Mouse (Mus musculus): Measurements from ENCODE around the gene Ppp1ca. TPM values are rescaled to one million over a fixed set of nuclear protein-coding genes. Genes with fewer than 3 reads are reported as not detected.

Ppp1ca gene
- polyA plus RNA-seq, 1 experiment: 295 TPM

DNA sequence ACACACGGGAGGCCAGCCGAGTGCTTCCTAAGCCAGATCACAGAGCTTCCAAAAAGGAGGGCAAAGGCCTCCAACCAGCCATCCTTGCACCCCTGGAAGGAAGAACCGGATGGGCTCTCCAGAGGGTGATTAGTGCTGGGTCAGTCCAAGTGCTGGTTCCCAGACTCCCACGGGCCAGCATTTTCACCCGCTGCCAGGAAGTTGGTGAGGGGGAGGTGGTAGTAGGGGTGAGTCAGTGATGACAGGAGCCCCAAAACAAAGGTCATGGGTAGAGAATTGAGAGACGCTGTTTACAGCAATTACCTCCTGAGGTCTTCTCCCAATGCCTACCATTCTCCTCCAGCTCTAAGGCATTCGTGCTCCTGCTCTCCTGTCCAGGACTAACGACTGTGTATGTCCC lies 38.5 kb downstream of the Ppp1ca start:
- Histone ChIP-seq H3K36me3 (ENCODE audit: control insufficient read depth, insufficient read depth, low read length, poor library complexity, severe bottlenecking) (no peaks in the 10 kb centered on the region), H3K27ac (ENCODE audit: insufficient read depth, low read length) (no peak overlapping the region), H3K9ac (ENCODE audit: low read depth, poor library complexity, severe bottlenecking) (no peak overlapping the region), H3K9me3 (replicated peaks; ENCODE audit: control insufficient read depth, insufficient read depth, low read length, poor library complexity, severe bottlenecking) (no peaks in the 10 kb centered on the region), H3K27me3 (ENCODE audit: control insufficient read depth, insufficient read depth, low read length, poor library complexity, severe bottlenecking) (no peaks in the 10 kb centered on the region), H3K4me3 (ENCODE audit: low read depth, low read length) (no peak overlapping the region), H3K4me1 (ENCODE audit: control insufficient read depth, insufficient read depth, low read length) (no peaks in the 10 kb centered on the region)
- TF ChIP-seq CTCF (IDR thresholded peaks at IDR 0.05; ENCODE audit: low read depth, low read length) (no peak), POLR2A (IDR thresholded peaks at IDR 0.05; ENCODE audit: insufficient read depth, low read length) (no peak), EP300 (IDR thresholded peaks at IDR 0.05; ENCODE audit: insufficient read depth, low read depth, low read length) (no peak)

DNA sequence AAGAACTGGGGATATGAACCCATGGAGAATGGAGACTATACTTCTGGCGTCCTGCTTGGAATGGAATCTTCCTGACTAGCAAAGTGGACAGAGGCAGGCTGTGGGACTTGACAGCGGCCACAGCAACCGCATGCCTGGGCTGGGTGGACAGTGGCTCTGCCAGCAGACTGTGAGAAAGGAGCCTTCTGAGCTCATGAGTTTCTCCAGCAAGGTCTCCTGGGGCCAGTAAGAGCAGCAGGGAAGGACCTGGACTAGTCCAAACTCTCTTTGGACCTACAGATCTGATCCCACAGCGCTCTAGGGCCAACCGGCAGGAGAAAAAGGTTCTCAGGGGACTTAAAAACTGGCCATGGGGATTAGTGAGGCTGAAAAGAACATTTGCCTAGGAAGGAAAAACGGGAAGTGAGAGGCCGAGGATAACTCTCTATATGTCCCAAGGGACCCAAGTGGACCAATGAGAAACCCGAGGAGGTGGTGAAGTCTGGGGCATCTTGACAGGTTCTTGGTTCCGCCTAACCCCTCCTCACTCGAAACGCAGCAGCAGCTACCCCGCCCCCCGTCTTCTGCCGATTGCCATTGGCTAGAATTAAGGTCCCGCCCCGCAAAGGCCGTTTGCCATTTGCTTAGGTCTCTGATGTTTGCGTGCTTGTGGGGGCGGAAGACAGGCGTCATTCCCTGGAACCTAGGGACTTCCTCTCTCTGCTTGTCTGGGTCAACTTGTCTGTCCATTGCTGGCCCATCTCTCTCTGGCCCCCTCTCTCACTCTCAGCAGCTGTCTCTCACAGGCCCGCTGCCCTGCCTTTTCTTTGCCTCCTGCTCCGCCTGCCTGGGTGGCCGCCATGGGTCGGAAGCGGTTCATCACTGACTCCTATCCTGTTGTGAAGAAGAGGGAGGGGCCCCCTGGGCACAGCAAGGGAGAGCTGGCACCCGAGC lies 39.7 kb downstream of the Ppp1ca start, which contains the start of gene Pold4:
TSS of gene Pold4 (plus strand) at position 647 of the 933 bp plus-strand sequence.
- Histone ChIP-seq H3K27me3 (ENCODE audit: control insufficient read depth, insufficient read depth, low read length, poor library complexity, severe bottlenecking) (no peaks in the 10 kb centered on the region), H3K4me3 (ENCODE audit: low read depth, low read length) (peak within 1 kb of the TSS; percentile 96), H3K4me1 (ENCODE audit: control insufficient read depth, insufficient read depth, low read length) (no peaks in the 10 kb centered on the region), H3K9ac (ENCODE audit: low read depth, poor library complexity, severe bottlenecking) (peak within 1 kb of the TSS; percentile 41; the same call in 1 of the 2 replicates), H3K9me3 (replicated peaks; ENCODE audit: control insufficient read depth, insufficient read depth, low read length, poor library complexity, severe bottlenecking) (no peaks in the 10 kb centered on the region), H3K27ac (ENCODE audit: insufficient read depth, low read length) (no peak within 1 kb of the TSS), H3K36me3 (ENCODE audit: control insufficient read depth, insufficient read depth, low read length, poor library complexity, severe bottlenecking) (no peaks in the 10 kb centered on the region)
- TF ChIP-seq EP300 (IDR thresholded peaks at IDR 0.05; ENCODE audit: insufficient read depth, low read depth, low read length) (no peak), POLR2A (IDR thresholded peaks at IDR 0.05; ENCODE audit: insufficient read depth, low read length) (no peak), CTCF (IDR thresholded peaks at IDR 0.05; ENCODE audit: low read depth, low read length) (no peak)

- Histone ChIP-seq H3K4me1 (ENCODE audit: control insufficient read depth, insufficient read depth, low read length) (no peaks in the 10 kb centered on the region), H3K9me3 (replicated peaks; ENCODE audit: control insufficient read depth, insufficient read depth, low read length, poor library complexity, severe bottlenecking) (no peaks in the 10 kb centered on the region), H3K36me3 (ENCODE audit: control insufficient read depth, insufficient read depth, low read length, poor library complexity, severe bottlenecking) (no peaks in the 10 kb centered on the region), H3K9ac (ENCODE audit: low read depth, poor library complexity, severe bottlenecking) (0 out of 2 replicates have a peak overlapping the region, but pooled peaks have one; percentile 41), H3K27ac (ENCODE audit: insufficient read depth, low read length) (no peak overlapping the region), H3K4me3 (ENCODE audit: low read depth, low read length) (peak overlapping the region; percentile 96), H3K27me3 (ENCODE audit: control insufficient read depth, insufficient read depth, low read length, poor library complexity, severe bottlenecking) (no peaks in the 10 kb centered on the region)
- TF ChIP-seq POLR2A (IDR thresholded peaks at IDR 0.05; ENCODE audit: insufficient read depth, low read length): no peak
- no peak for TF ChIP-seq EP300 (IDR thresholded peaks at IDR 0.05; ENCODE audit: insufficient read depth, low read depth, low read length)
- no peak for TF ChIP-seq CTCF (IDR thresholded peaks at IDR 0.05; ENCODE audit: low read depth, low read length)
Measured at GRCm38 (mm10) chr19:4232186-4232572, 40.3 kb downstream of the Ppp1ca start.

GRCm38 (mm10) chr19:4232651-4233050 lies 40.8 kb downstream of the Ppp1ca start:
- no peaks in the 10 kb centered on the region for H3K27me3 ChIP-seq (ENCODE audit: control insufficient read depth, insufficient read depth, low read length, poor library complexity, severe bottlenecking)
- H3K4me3 ChIP-seq (ENCODE audit: low read depth, low read length): no peak overlapping the region
- no peak overlapping the region for H3K9ac ChIP-seq (ENCODE audit: low read depth, poor library complexity, severe bottlenecking)
- TF ChIP-seq CTCF (IDR thresholded peaks at IDR 0.05; ENCODE audit: low read depth, low read length): no peak
- no peak for TF ChIP-seq POLR2A (IDR thresholded peaks at IDR 0.05; ENCODE audit: insufficient read depth, low read length)
- no peak for TF ChIP-seq EP300 (IDR thresholded peaks at IDR 0.05; ENCODE audit: insufficient read depth, low read depth, low read length)
- H3K36me3 ChIP-seq (ENCODE audit: control insufficient read depth, insufficient read depth, low read length, poor library complexity, severe bottlenecking): no peaks in the 10 kb centered on the region
- no peaks in the 10 kb centered on the region for H3K4me1 ChIP-seq (ENCODE audit: control insufficient read depth, insufficient read depth, low read length)
- no peak overlapping the region for H3K27ac ChIP-seq (ENCODE audit: insufficient read depth, low read length)
- H3K9me3 ChIP-seq (replicated peaks; ENCODE audit: control insufficient read depth, insufficient read depth, low read length, poor library complexity, severe bottlenecking): no peaks in the 10 kb centered on the region

DNA sequence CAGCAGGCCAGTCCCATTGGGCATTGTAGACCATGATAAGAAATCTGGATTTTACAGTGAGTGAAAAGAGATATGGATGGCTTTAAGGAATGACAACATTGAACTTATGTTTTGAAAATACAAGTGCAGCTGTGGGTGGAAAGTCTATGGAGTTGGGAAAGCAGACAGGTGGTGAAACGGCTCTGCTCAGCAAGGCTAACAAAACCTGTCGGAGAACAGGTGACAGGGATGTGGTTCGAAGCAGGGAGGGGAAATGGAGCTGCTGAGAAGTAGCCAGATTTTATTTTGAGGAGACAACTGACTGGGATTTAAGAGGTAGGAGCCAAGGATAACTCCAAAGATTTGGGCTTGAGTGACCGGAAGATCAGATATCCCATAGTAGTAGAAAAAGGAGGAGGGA lies 42.7 kb downstream of the Ppp1ca start:
- Histone ChIP-seq H3K9ac (ENCODE audit: low read depth, poor library complexity, severe bottlenecking) (no peak overlapping the region), H3K4me1 (ENCODE audit: control insufficient read depth, insufficient read depth, low read length) (no peaks in the 10 kb centered on the region), H3K36me3 (ENCODE audit: control insufficient read depth, insufficient read depth, low read length, poor library complexity, severe bottlenecking) (no peaks in the 10 kb centered on the region), H3K27me3 (ENCODE audit: control insufficient read depth, insufficient read depth, low read length, poor library complexity, severe bottlenecking) (no peaks in the 10 kb centered on the region), H3K9me3 (replicated peaks; ENCODE audit: control insufficient read depth, insufficient read depth, low read length, poor library complexity, severe bottlenecking) (no peaks in the 10 kb centered on the region), H3K4me3 (ENCODE audit: low read depth, low read length) (no peak overlapping the region), H3K27ac (ENCODE audit: insufficient read depth, low read length) (no peak overlapping the region)
- TF ChIP-seq EP300 (IDR thresholded peaks at IDR 0.05; ENCODE audit: insufficient read depth, low read depth, low read length): no peak
- TF ChIP-seq POLR2A (IDR thresholded peaks at IDR 0.05; ENCODE audit: insufficient read depth, low read length): no peak
- no peak for TF ChIP-seq CTCF (IDR thresholded peaks at IDR 0.05; ENCODE audit: low read depth, low read length)

DNA sequence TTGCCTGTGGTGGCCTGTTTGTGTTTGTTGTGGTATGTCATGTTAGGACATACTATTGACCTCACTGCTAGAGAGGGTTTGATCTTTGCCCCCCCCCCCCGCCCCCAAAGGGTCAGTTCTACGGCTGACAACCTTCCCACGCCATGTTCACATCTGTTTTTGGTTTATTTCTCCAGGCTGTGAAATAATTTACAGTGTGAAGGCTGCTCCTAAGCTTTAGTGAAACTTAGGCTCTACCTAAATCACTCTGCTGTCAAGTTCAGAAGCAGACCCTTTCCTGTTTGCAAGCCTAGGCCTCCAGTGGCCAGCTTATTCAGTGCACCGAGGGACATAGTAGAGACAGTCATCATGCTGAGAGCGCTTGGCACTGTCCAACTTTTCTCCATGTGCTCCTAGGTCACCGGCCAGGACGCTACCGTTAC lies 48.4 kb downstream of the Ppp1ca start:
- Histone ChIP-seq H3K4me3 (ENCODE audit: low read depth, low read length) (no peak overlapping the region), H3K9ac (ENCODE audit: low read depth, poor library complexity, severe bottlenecking) (no peak overlapping the region), H3K36me3 (ENCODE audit: control insufficient read depth, insufficient read depth, low read length, poor library complexity, severe bottlenecking) (no peaks in the 10 kb centered on the region), H3K4me1 (ENCODE audit: control insufficient read depth, insufficient read depth, low read length) (no peaks in the 10 kb centered on the region), H3K27ac (ENCODE audit: insufficient read depth, low read length) (no peak overlapping the region), H3K27me3 (ENCODE audit: control insufficient read depth, insufficient read depth, low read length, poor library complexity, severe bottlenecking) (no peaks in the 10 kb centered on the region), H3K9me3 (replicated peaks; ENCODE audit: control insufficient read depth, insufficient read depth, low read length, poor library complexity, severe bottlenecking) (no peaks in the 10 kb centered on the region)
- TF ChIP-seq POLR2A (IDR thresholded peaks at IDR 0.05; ENCODE audit: insufficient read depth, low read length): no peak
- no peak for TF ChIP-seq CTCF (IDR thresholded peaks at IDR 0.05; ENCODE audit: low read depth, low read length)
- TF ChIP-seq EP300 (IDR thresholded peaks at IDR 0.05; ENCODE audit: insufficient read depth, low read depth, low read length): no peak
